Mouse (Mus musculus) Patski (cell line): ENCODE data around the gene Slc6a6. TPM values are rescaled to one million over a fixed set of nuclear protein-coding genes. Genes with fewer than 3 reads are reported as not detected.

ENCODE experiments used
- ATAC-seq: fragments of 100-300 bp; one replicate; pipeline ENCODE4 v1.8.0; 2021
- CTCF ChIA-PET: fragments of 350-600 bp; sonication (Branson Sonifier 250); formaldehyde crosslinking; loops from one replicate; lab custom pipeline; 2022; ENCODE audit warnings: inconsistent platforms; lab: Charles Lee
- POLR2A ChIA-PET: fragments of 350-600 bp; sonication (Branson Sonifier 250); formaldehyde crosslinking; loops from one replicate; lab custom pipeline; 2022; ENCODE audit warnings: antibody characterized with exemption, inconsistent platforms; lab: Charles Lee
- DNase-seq: peaks from one replicate; pipeline ENCODE4 v3.0.0-alpha.2; 2011; ENCODE audit warnings: low read depth, low spot score
- H3K27me3 ChIP-seq: fragments of 371-371 bp; one replicate; pipeline ENCODE4 v1.5.1; 2021
- CTCF ChIP-seq: fragments of 100-300 bp; IDR thresholded peaks from one replicate; pipeline ENCODE4 v1.5.1; 2021
- in situ Hi-C: fragments of 300-500 bp; cut with MboI; formaldehyde crosslinking; loops from 3 replicates; pipeline ENCODE4 v1.11.1; 2018; ENCODE audit warnings: low pct_unique_long_range_greater_than_20kb, mixed read lengths
- polyA plus RNA-seq: library from polyadenylated mRNA; unstranded; gene quantifications from one replicate; pipeline ENCODE4 v1.2.3, GENCODE M21; 2021

Gene Slc6a6
- polyA plus RNA-seq, 1 experiment from 2014 or later: 497 TPM

DNA sequence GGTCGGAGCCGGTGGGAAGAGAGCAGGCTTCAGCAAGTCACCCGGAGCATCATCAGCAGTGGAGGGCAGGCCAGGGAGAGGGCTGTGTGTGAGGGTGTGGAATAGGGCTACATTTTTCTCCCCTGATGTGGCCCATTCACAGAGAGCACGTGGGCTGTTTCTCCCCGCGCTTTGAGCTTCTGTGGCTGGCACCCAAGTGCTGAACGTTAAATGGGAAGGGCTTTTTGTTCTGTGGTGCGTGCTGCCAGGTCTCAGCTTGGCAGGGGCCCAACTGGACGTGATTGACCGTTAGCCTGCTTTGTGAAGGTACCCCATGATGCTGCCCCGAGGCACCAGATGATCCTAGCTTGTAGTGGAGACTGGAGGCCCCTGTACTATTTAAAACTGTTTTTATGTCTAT, 48.3 kb downstream of the Slc6a6 start:
- no peak for TF ChIP-seq CTCF
- ATAC-seq (peak; percentile 55), DNase-seq (peak; percentile 88)
- in situ Hi-C loops: no loop called here
- ChIA-PET CTCF (interaction anchor here (1.2 to 2.8 kb wide), 5 partner anchors 10 to 199 kb away, joined by 3 to 11 read pairs (median 4); no protein-coding TSS in a partner anchor), POLR2A (interaction anchor here (0.8 to 1.0 kb wide), 2 partner anchors 19 to 27 kb away, joined by 3 read pairs; no protein-coding TSS in a partner anchor)
- no peaks in the 10 kb centered on the region for H3K27me3 ChIP-seq

DNA sequence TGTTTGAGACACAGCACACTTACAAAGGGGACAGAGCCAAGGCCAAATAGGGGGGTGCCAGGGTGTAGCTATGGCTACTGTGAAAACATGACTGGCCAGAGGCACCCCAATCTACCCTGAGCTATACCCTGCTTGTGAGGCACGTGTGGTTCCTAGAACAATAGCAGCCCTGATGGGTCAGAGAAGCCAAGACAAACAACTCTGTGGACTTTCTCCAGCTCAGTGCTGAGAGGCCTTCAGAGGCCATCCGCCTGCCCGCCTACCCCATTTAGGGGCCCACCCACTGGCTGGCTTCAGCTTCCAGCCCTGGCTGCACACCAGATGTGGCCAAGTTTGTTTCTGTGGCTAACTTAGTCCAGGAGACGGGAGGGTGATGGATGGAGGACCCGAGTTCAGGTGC, 52.6 kb downstream of the Slc6a6 start:
- no peaks in the 10 kb centered on the region for H3K27me3 ChIP-seq
- DNase-seq (no peak), ATAC-seq (no peak)
- no peak for TF ChIP-seq CTCF
- ChIA-PET CTCF (interaction anchor here (0.9 to 1.3 kb wide), 4 partner anchors 10 to 51 kb away, joined by 3 read pairs; no protein-coding TSS in a partner anchor), POLR2A (interaction anchor here (0.8 to 2.2 kb wide), 4 partner anchors 9 to 160 kb away, joined by 3 to 6 read pairs (median 4); no protein-coding TSS in a partner anchor)
- in situ Hi-C loops: loop anchor here (5.0 kb wide), 1 partner anchor 89 kb away; no protein-coding TSS in a partner anchor

DNA sequence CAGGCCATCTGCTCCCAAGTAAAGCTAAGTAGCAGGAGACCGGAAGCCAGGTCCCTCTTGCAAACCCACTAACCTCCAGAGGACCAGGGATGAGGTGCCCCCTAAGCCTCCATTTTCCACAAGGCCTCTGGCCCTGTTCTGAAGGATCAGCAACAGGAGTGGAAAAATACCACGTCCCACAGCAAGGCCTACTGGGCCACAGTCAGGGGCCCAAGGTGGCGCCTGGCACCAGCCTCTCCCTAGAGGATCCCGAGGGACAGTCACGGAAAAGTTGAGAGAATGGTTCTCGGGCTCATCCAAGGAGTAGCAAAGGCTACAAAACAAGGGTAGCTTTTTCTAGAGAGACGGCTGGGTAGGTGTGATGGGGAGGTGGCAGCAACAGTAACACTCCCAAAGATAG, 53.6 kb downstream of the Slc6a6 start:
- POLR2A ChIA-PET: interaction anchor here (0.9 to 2.2 kb wide), 4 partner anchors 8 to 161 kb away, joined by 3 to 6 read pairs (median 4); no protein-coding TSS in a partner anchor
- in situ Hi-C loops: loop anchor here (5.0 kb wide), 1 partner anchor 90 kb away; no protein-coding TSS in a partner anchor
- ATAC-seq: no peak

DNA sequence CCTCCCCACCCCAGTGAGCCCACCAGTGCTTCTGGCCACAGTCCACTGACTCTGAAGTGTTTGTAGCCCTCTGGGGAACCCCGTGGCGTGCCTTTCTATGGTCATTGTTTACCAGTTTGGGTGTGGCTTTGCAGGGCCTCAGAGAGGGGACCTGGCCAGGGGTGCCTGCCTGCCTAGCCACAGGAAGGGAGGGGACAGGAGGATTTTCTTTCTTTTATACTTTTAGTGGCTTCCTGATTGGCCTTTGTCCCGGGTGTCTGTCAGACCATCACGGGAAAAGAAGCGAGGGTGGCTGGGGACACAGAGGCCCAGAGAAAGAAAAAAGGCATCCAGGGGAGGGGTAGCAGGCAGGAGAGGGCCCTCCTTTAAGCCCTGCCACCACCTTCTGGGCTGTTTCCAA, 54.2 kb downstream of the Slc6a6 start:
- ChIA-PET CTCF (no interaction called here), POLR2A (interaction anchor here (0.6 kb wide), 1 partner anchor 53 kb away, joined by 3 read pairs; no protein-coding TSS in a partner anchor)
- in situ Hi-C loops: loop anchor here (5.0 kb wide), 1 partner anchor 91 kb away; no protein-coding TSS in a partner anchor
- no peaks in the 10 kb centered on the region for H3K27me3 ChIP-seq
- no peak for ATAC-seq
- TF ChIP-seq CTCF: no peak
- DNase-seq: no peak

More for the DNA sequence above, 53.6 kb downstream of the Slc6a6 start:
- H3K27me3 ChIP-seq: no peaks in the 10 kb centered on the region
- CTCF ChIA-PET: interaction anchor here (1.3 kb wide), 2 partner anchors 27 to 48 kb away, joined by 3 read pairs; no protein-coding TSS in a partner anchor
- no peak for TF ChIP-seq CTCF
- DNase-seq: no peak

DNA sequence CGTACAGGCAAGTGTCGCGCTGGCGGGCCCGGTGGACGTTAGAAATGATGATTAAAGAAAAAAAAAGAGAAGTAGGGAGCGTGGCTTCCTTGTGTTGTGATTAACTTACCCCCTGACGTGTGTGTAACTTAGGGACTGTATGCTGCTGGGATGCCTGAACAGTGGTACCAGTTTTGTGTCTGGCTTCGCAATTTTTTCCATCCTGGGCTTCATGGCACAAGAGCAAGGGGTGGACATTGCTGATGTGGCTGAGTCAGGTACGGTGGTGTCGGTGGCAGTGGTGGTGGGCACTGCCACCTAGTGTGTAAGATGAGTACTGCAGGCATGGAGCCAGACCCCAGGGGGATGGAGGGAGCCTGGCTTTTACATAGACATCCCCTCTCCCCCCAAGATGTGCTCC, 57.2 kb downstream of the Slc6a6 start:
- no peaks in the 10 kb centered on the region for H3K27me3 ChIP-seq
- DNase-seq (no peak), ATAC-seq (no peak)
- ChIA-PET POLR2A (interaction anchor here (1.0 kb wide), 1 partner anchor 46 kb away, joined by 3 read pairs; no protein-coding TSS in a partner anchor), CTCF (interaction anchor here (1.0 to 1.6 kb wide), 3 partner anchors 47 to 214 kb away, joined by 3 read pairs; no protein-coding TSS in a partner anchor)
- TF ChIP-seq CTCF: no peak
- in situ Hi-C loops: loop anchor here (5.0 kb wide), 1 partner anchor 54 kb away; no protein-coding TSS in a partner anchor

DNA sequence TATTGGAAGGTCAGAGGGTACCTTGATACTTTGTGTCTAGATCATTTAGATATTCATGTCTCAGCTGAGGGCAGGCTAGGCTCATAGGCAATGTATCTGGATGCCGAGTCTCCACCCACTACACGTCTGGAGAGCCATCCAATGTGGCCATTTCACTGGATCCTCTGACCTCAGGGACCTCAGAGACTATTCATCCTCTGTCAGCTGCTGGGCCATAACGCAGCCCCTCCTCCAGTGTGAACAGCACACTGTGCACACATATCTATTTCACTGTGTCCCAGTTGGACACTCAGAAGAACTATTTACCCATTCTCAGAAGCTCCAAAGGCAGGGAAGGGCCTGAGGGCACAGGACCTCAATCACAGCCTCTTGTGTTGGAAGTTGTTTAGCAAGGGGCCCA, 58.6 kb downstream of the Slc6a6 start:
- in situ Hi-C loops: loop anchor here (5.0 kb wide), 1 partner anchor 55 kb away; no protein-coding TSS in a partner anchor
- ChIA-PET CTCF (interaction anchor here (0.6 kb wide), 1 partner anchor 10 kb away, joined by 3 read pairs; no protein-coding TSS in a partner anchor), POLR2A (no interaction called here)
- no peak for TF ChIP-seq CTCF
- H3K27me3 ChIP-seq: no peaks in the 10 kb centered on the region
- DNase-seq: no peak
- ATAC-seq: no peak

DNA sequence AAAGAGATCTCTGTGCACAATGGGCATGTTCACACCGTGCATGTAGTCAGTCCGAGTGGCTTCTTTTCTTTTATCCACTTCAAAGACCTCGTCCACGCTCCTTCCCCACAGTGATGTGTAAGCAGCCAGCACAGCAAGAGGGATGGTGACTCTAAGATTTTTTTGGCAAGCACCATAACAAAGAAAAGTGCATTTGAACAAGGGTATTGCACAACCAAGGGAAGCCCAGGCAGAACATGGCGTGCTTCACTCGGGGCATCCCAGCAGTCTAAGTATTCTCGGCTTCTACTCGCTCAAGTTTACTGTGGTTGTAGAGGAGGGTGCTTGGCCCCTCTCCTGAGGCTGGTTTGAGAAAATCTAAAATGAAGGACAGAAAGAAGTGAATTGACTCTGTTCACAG, 59.1 kb downstream of the Slc6a6 start:
- TF ChIP-seq CTCF: no peak
- ChIA-PET CTCF (no interaction called here), POLR2A (no interaction called here)
- DNase-seq (no peak), ATAC-seq (no peak)
- in situ Hi-C loops: loop anchor here (5.0 kb wide), 1 partner anchor 56 kb away; no protein-coding TSS in a partner anchor
- no peaks in the 10 kb centered on the region for H3K27me3 ChIP-seq

DNA sequence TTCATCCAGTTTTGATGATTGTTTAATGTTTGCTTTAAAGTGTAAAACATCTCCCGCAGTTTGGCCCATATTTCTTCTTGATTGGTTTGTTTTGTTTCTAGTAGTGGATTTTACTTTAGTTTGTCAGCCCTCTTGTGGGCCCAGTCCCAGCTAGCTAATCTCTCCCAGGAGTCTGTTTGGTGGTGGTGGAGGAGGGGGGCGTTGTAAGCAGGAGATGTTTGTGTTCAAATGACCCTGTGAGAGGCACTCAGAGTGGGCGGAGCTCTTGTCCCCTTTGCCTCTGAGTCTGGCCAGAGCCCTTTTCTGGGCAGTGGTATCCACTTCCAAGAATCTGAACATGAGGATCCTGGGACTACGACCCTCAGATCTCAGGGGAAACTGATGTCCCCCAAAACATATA, 60.0 kb downstream of the Slc6a6 start:
- CTCF ChIA-PET: no interaction called here
- in situ Hi-C loops: loop anchor here (5.0 kb wide), 1 partner anchor 57 kb away; no protein-coding TSS in a partner anchor
- no peak for TF ChIP-seq CTCF
- DNase-seq: no peak
- no peaks in the 10 kb centered on the region for H3K27me3 ChIP-seq
- POLR2A ChIA-PET: no interaction called here
- no peak for ATAC-seq

DNA sequence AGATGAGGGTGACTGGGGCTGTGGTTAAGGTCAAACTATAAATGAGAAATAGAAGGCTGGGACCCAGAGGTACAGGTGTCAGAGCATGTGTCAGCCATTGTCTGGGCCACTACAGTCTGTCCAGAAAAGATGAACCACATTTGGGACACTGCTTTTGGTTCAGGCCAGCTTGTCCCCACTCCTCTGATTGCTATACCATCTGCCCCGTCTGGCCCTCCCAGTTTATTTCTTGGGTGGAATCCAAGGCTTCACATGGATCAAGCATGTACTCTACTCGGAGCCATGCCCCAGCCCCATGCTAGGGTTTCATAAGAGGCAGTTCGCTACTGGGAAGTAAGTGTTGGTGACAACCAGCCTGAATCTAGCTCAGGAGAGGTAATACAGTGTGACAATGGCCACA, 61.4 kb downstream of the Slc6a6 start:
- in situ Hi-C loops: loop anchor here (5.0 kb wide), 2 partner anchors 173 to 213 kb away; no protein-coding TSS in a partner anchor
- ChIA-PET CTCF (interaction anchor here (0.7 to 1.6 kb wide), 3 partner anchors 15 to 182 kb away, joined by 3 to 4 read pairs (median 3); no protein-coding TSS in a partner anchor), POLR2A (interaction anchor here (0.6 to 1.5 kb wide), 4 partner anchors 8 to 61 kb away, joined by 3 to 6 read pairs (median 4); partner anchors contain the start of gene Slc6a6)
- DNase-seq (no peak), ATAC-seq (no peak)
- H3K27me3 ChIP-seq: no peaks in the 10 kb centered on the region
- no peak for TF ChIP-seq CTCF

DNA sequence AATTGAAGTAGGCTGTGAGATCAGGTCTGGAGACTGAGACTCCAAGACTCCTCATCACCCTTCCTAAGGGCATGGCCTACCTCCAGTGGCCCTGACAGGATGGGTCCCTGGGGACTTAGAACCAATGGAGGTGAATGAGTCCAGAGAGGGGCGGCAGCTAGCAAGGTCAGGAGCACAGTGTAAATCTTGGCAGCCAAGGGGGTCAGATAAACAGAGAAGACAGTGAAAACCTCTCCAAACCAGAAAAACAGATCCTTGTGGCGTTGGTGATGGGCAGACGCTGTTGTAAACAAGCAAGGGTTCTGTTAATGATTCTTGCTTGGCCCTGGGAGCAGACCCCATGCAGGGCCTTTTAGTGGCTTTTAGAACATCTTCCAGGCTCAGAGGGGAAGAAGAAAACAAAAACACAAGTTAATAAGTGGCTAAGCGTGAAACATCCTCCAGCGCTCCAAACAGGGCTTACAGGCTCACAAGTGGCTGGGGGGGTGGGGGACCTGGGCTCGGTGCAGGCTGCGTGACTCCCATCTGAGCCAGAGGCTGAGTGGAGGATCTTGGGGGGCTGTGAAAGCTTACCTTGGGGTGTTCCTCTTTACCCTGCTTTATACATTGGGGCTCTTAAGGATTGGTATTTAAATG, 62.2 kb downstream of the Slc6a6 start:
- no peak for TF ChIP-seq CTCF
- CTCF ChIA-PET: interaction anchor here (0.7 to 1.6 kb wide), 5 partner anchors 16 to 218 kb away, joined by 3 to 4 read pairs (median 3); no protein-coding TSS in a partner anchor
- H3K27me3 ChIP-seq: no peaks in the 10 kb centered on the region
- DNase-seq: peak; percentile 98
- POLR2A ChIA-PET: interaction anchor here (0.6 to 1.5 kb wide), 7 partner anchors 9 to 172 kb away, joined by 3 to 6 read pairs (median 4); partner anchors contain the start of gene Slc6a6
- peak; percentile 61 for ATAC-seq
- in situ Hi-C loops: loop anchor here (5.0 kb wide), 2 partner anchors 174 to 214 kb away; no protein-coding TSS in a partner anchor
